8 mouse cellular contexts compared by ENCODE assay signal in genomic region chr12:99627898-99628231, GRCm38 (mm10).
A peak's percentile ranks its signal among the peaks of the same experiment; 100 is the strongest.
DNase-seq lines count a peak whose midpoint lies in the region; ATAC-seq lines count a peak whose summit lies in the region.

No protein-coding gene starts in this region.

- no peak overlapping the region for H3K27ac ChIP-seq in intestine, embryonic 14.5 days (ENCODE audit: low read depth)

- intact Hi-C loops in left cerebral cortex, postnatal 10 days (cut with DNase I), result no loop called here

- peaks cover 6% of the 10 kb centered on the region; the same call in 1 of the 2 replicates for H3K27me3 ChIP-seq in intestine, embryonic 14.5 days (replicated peaks; ENCODE audit: control insufficient read depth, insufficient read depth, low read length)
- peaks cover 57% of the 10 kb centered on the region for H3K27me3 ChIP-seq in megakaryocyte, embryonic 14.5 days (replicated peaks)

- no peaks in the 10 kb centered on the region for H3K9me3 ChIP-seq in intestine, embryonic 14.5 days (ENCODE audit: control insufficient read depth, low read length)
- no peaks in the 10 kb centered on the region for H3K9me3 ChIP-seq in megakaryocyte, embryonic 14.5 days

- peak; percentile 95 for DNase-seq in ZHBTc4 (ENCODE audit: low read depth, low spot score)
- peak; percentile 89 to 94 for DNase-seq in cerebellum, postnatal 14 days
- DNase-seq in frontal cortex, postnatal 36 days (ENCODE audit: low spot score in 2 of 2), result peak; percentile 92 to 95
- peak; percentile 89 for DNase-seq in intestine, embryonic 14.5 days (ENCODE audit: low spot score)
- peak; percentile 91 to 96 for DNase-seq in left cerebral cortex, postnatal 10 days (ENCODE audit: extremely low spot score in 1 of 2, low spot score in 2 of 2)
- peak; percentile 95 for DNase-seq in right cerebral cortex, adult 18-20 months
- peak; percentile 32 for DNase-seq in urinary bladder, postnatal 10 days (ENCODE audit: low spot score)

- WGBS in intestine, embryonic 14.5 days, result 0% methylated on average over 29 of the region's 30 CpGs

- H3K36me3 ChIP-seq in intestine, embryonic 14.5 days (ENCODE audit: control insufficient read depth, insufficient read depth, low read length), result no peaks in the 10 kb centered on the region
- no peaks in the 10 kb centered on the region for H3K36me3 ChIP-seq in megakaryocyte, embryonic 14.5 days (replicated peaks; ENCODE audit: low read length)

- H3K9ac ChIP-seq in intestine, embryonic 14.5 days (ENCODE audit: low read length), result peak overlapping the region; percentile 45

- no peaks in the 10 kb centered on the region for H3K4me1 ChIP-seq in intestine, embryonic 14.5 days (replicated peaks; ENCODE audit: control insufficient read depth, insufficient read depth, low read length)
- peaks cover 31% of the 10 kb centered on the region for H3K4me1 ChIP-seq in megakaryocyte, embryonic 14.5 days

- ATAC-seq in intestine, embryonic 14.5 days (replicated peaks; ENCODE audit: low FRiP score, low TSS enrichment, low read depth), result peak; percentile 95

- peak overlapping the region; percentile 67 for H3K4me2 ChIP-seq in intestine, embryonic 14.5 days (ENCODE audit: low read length)

- peak overlapping the region; percentile 54 for H3K4me3 ChIP-seq in intestine, embryonic 14.5 days (ENCODE audit: low read depth, low read length)
- H3K4me3 ChIP-seq in megakaryocyte, embryonic 14.5 days (replicated peaks), result peak overlapping the region; percentile 92

Comparison
In these comparisons a context has a peak if more than half of its experiments do, and no peak if none do; other contexts are left out.
1. DNase-seq: peak in every context shown above with its lines; median percentile 95 in ZHBTc4; 95 in right cerebral cortex, adult 18-20 months; 94 in frontal cortex, postnatal 36 days; 94 in left cerebral cortex, postnatal 10 days; 92 in cerebellum, postnatal 14 days; 89 in intestine, embryonic 14.5 days; 32 in urinary bladder, postnatal 10 days.